Mouse (Mus musculus) embryonic stem cell, embryonic (primary cell): ENCODE measurements around the gene Cd80.

Experiments
- CTCF ChIA-PET, 4 experiments: fragments of 300-600 bp in 2 of 4; fragments of 350-600 bp in 2 of 4; sonication (Branson Sonifier 250); formaldehyde crosslinking; loops; one replicate each; lab custom pipeline; 2022; ENCODE audit warnings: inconsistent platforms in 2 of 4; lab: Charles Lee
- POLR2A ChIA-PET, 4 experiments: fragments of 300-600 bp in 2 of 4; fragments of 350-600 bp in 2 of 4; sonication (Branson Sonifier 250); formaldehyde crosslinking; loops; one replicate each; lab custom pipeline; 2022; ENCODE audit warnings: antibody characterized with exemption in 4 of 4, inconsistent platforms in 1 of 4; lab: Charles Lee

Cd80 gene

DNA sequence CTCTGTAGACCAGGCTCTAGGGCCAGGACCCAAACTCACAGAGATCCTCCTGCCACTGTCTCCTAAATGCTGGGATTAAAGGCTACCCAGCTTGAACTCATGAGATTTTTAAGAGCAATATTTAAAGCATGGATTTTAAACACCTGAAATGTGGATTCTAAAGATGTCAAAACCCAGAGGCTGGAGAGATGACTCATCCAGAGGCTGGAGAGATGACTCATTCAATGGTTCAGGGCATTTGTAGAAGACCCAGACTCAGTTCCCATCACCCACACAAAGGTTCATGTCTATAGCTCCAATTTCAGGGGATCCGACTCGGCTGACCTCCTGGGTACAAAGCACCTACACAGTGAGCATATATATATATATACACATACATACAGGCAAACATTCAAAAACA lies 63.8 kb downstream of the Cd80 start:
- POLR2A ChIA-PET: interaction anchor here in 3 of 4 experiments (0.7 to 11.7 kb wide), 14 partner anchors 7 to 78 kb away, joined by 3 to 258 read pairs (median 6); partner anchors contain the start of genes Poglut1 (in 1 of the 3) and Tmem39a (in 1 of the 3)
- CTCF ChIA-PET: no interaction called here

DNA sequence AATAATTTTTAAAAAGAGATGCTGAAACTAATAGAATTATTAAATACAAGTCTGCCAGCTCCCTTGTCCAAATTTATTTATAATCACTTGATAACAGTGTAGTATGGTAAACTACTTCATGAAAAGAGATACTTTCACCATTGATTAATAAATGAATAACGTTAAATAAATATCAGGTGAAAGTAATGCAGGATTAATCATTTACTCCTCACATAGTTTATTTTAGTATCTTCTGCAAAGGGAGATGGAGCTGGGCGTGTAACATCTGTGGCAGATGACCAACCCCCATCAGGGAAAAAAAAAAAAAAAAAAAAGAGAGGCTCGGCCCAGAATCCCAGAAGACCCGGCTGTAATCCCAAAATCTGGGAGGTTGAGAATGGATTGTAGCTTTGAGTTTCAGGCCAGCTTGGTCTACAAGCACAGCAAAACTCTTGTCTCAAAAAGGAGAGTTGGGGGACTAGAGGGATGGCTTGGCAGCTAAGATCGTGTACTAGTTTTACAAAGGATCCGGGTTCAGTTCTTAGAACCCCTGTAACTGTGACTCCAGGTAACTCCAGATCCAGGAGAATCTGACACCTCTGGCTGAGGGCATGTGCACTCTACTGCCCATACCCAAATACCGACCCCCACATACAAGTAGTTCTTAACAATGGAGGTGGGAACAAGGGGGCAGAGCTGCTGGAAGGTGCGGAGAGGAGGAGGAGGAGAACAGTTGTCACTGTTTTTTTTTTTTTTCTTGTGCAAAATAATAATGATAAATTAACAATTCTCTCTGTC lies 66.0 kb downstream of the Cd80 start:
- CTCF ChIA-PET: interaction anchor here in 3 of 4 experiments (0.6 to 1.7 kb wide), 7 partner anchors 8 to 82 kb away, joined by 3 to 9 read pairs (median 6); no protein-coding TSS in a partner anchor
- POLR2A ChIA-PET: interaction anchor here (0.6 to 11.7 kb wide), 47 partner anchors 9 to 521 kb away, joined by 3 to 258 read pairs (median 6); partner anchors contain the start of genes Poglut1 (in 3 of the 4), Tmem39a (in 2 of the 4), Adprh (in 1 of the 4) and Cox17 (in 1 of the 4)

DNA sequence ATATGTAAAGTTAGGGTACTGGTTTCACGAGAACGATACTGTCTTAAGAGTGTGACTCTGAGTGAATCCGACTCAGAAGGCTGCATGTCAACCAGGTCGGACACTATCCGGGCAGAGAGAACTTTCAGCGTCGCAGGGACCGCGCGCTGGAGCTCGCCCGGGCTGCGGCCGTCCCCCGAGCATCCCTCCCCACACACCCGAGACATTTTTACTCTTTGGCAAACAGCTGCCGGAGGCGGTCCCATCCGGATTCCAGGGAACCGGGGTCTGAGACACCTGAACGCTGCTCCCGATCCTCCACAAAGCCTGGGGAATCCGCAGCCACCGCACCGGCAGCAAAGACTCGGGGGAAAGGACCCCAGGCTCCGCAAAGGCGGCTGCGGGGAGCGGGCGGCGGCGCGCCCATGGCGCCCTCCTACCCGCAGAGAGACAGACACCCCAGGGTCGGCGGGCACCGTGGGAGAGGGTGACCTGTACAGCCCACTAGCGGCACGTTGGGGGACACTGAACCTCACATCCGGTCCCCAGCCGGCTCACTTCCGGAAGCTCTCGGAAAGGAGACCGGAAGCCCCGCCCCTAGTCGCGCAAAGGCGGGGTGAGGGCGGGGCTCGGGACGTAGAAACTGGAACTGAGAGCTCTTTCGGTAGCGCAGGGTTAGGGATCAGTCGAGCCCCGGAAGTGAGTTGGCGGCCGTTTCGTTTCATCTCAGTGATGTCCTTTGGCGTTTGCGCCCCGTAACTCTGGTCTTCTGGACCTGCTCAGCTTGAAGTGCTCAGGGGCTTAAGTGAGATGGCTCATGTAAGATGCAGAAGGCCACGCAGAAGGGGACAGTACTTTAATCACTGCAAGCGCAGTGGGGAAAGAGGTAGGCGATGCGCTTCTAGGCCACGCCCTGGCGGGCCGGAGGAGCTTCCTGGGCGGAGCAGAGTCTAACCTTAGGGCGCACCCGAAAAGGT lies 67.0 kb downstream of the Cd80 start, which contains the start of gene Timmdc1:
TSS of gene Timmdc1 (minus strand) at position 535 of the 956 bp plus-strand sequence.
- CTCF ChIA-PET: interaction anchor here (0.5 to 2.1 kb wide), 16 partner anchors 9 to 283 kb away, joined by 3 to 9 read pairs (median 6); no protein-coding TSS in a partner anchor
- POLR2A ChIA-PET: interaction anchor here (0.6 to 11.7 kb wide), 99 partner anchors 10 to 1175 kb away, joined by 3 to 258 read pairs (median 5); partner anchors contain the start of genes Maats1 (in 3 of the 4), Poglut1 (in 3 of the 4), Tmem39a (in 3 of the 4) and Cox17 (in 2 of the 4)

DNA sequence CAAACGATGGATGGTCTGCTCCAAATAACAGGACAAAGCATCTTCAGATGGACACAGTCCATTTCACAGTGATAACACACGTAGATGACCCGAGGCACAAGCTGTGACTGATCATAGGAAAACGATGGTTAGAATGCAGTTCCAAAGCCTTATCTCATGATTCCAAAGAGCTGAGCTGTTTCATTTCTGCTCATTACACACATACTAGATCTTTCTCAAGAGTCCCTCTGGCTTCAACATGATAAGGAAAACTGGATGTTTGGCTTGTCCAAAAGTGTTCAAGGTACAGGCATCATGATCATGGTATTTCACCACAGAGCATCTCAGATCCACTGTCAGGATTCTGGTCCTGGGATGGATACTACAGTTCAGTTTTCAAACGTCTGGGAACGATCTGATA lies 70.9 kb downstream of the Cd80 start:
- ChIA-PET POLR2A (interaction anchor here in 2 of 4 experiments (1.3 to 11.7 kb wide), 9 partner anchors 11 to 58 kb away, joined by 3 to 258 read pairs (median 5); partner anchors contain the start of genes Poglut1 (in 1 of the 2) and Tmem39a (in 1 of the 2)), CTCF (no interaction called here)

DNA sequence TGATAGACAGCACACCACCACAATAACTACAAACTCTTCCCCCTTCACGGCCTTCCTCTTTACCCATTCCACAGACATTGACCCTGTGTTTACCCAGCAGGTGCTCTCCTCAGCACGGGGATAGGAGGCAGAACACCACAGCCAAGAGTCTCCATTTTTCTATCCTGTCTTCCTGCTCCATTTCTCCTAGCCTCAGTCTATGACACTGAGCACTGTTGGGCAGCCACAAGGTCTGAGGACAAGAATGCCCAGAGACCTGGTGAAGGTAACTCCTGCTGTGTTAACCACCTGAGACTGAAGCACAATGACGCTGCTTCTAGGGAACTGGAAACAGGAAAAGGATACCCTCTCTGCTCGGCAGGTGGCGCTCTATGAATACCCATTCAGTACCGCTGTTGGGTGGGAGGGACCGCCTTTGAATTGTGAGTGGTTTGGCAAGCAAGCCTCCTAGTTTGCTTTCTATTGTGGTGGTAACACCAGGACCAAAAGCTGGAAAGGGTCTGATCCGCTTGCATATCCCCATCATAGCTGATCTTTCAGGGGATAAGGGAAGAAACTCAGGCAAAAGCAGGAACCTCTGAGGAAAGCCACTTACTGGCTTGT lies 81.3 kb downstream of the Cd80 start:
- ChIA-PET CTCF (interaction anchor here (0.6 to 2.2 kb wide), 16 partner anchors 9 to 54 kb away, joined by 3 to 7 read pairs (median 4); partner anchors contain the start of genes Timmdc1 (in 2 of the 4) and Poglut1 (in 1 of the 4)), POLR2A (interaction anchor here (0.6 to 24.7 kb wide), 18 partner anchors 12 to 994 kb away, joined by 3 to 651 read pairs (median 6); partner anchors contain the start of genes Timmdc1 (in 4 of the 4), Tmem39a (in 2 of the 4) and Poglut1 (in 1 of the 4))

DNA sequence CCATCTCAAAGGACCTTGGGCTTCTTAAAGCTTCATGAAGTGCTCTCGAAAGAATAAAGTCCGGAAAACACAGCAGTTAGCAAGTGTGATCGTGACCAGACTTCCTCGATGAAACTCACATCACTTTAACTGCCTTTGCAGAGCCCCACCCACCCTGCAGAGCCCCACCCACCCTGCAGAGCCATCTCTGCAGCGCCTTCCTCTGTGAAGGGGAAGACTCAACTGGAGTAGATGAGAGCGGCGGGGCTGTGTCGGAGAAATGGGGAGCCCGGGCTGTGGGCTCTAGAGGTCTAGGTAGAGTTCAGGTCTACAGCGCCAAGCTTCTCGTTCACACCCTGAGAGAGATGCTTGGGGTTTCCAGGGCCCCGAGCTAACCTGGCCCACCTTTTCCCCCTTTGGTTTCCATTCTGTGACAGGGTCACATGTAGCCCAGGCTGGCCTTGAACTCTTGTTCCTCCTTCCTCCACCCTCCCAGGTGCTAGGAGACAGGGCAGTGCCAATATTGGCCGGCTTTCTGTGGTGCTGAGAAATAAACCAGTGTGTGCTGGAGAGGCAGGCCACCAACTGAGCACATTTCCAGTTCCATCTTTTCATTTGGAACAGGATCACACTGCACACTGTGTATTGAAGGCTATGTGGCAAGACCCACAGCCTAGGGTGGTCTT lies 83.5 kb downstream of the Cd80 start:
- ChIA-PET POLR2A (interaction anchor here in 3 of 4 experiments (0.5 to 24.7 kb wide), 32 partner anchors 9 to 277 kb away, joined by 3 to 651 read pairs (median 6); partner anchors contain the start of genes Poglut1 (in 3 of the 3), Timmdc1 (in 3 of the 3) and Tmem39a (in 3 of the 3)), CTCF (interaction anchor here in 2 of 4 experiments (0.6 to 2.0 kb wide), 4 partner anchors 11 to 81 kb away, joined by 3 to 6 read pairs (median 3); no protein-coding TSS in a partner anchor)
